ENCODE assay signal across 26 mouse cellular contexts in genomic region chr16:64211895-64212294, GRCm38 (mm10).
DNase-seq lines count a peak whose midpoint lies in the region; ATAC-seq and TF ChIP-seq lines count a peak whose summit lies in the region.
"Had no signal": no experiment of that assay in that cellular context is flagged by ENCODE, and none has a peak within 500 bp of the region (broad histone marks: within the 10 kb centered on the region; RNA-seq: fewer than 3 reads in every experiment).

No protein-coding gene starts in this region.

- H3K27ac ChIP-seq in lung, postnatal 0 days (ENCODE audit: low read length): no peak overlapping the region
- no peak overlapping the region for H3K27ac ChIP-seq in midbrain, embryonic 14.5 days (replicated peaks; ENCODE audit: low read depth, low read length)
- H3K27ac ChIP-seq: heart, embryonic 10.5 days; heart, embryonic 15.5 days; liver, embryonic 15.5 days; midbrain, embryonic 12.5 days; neural tube, embryonic 13.5 days had no signal

- 59% methylated on average over 1 of the region's 1 CpGs for WGBS in lung, postnatal 0 days
- 93% methylated on average over 1 of the region's 1 CpGs for WGBS in midbrain, embryonic 14.5 days

- no peaks in the 10 kb centered on the region for H3K9me3 ChIP-seq in lung, postnatal 0 days (ENCODE audit: low read length)
- no peaks in the 10 kb centered on the region for H3K9me3 ChIP-seq in midbrain, embryonic 14.5 days (ENCODE audit: control insufficient read depth, low read length)
- H3K9me3 ChIP-seq: heart, embryonic 10.5 days; heart, embryonic 15.5 days; liver, embryonic 15.5 days; midbrain, embryonic 12.5 days; neural tube, embryonic 13.5 days had no signal

- no peaks in the 10 kb centered on the region for H3K36me3 ChIP-seq in lung, postnatal 0 days (ENCODE audit: insufficient read depth, low read length)
- no peaks in the 10 kb centered on the region for H3K36me3 ChIP-seq in midbrain, embryonic 14.5 days (ENCODE audit: control insufficient read depth, insufficient read depth, low read length)
- H3K36me3 ChIP-seq: heart, embryonic 10.5 days; heart, embryonic 15.5 days; liver, embryonic 15.5 days; midbrain, embryonic 12.5 days; neural tube, embryonic 13.5 days had no signal

- no peak for ATAC-seq in lung, postnatal 0 days
- no peak for ATAC-seq in midbrain, embryonic 14.5 days (ENCODE audit: low FRiP score, low TSS enrichment)
- ATAC-seq: forebrain, embryonic 14.5 days; hindbrain, embryonic 16.5 days; Patski had no signal

- no peak overlapping the region for H3K9ac ChIP-seq in lung, postnatal 0 days (replicated peaks; ENCODE audit: low read depth)
- no peak overlapping the region for H3K9ac ChIP-seq in midbrain, embryonic 14.5 days (replicated peaks; ENCODE audit: low read length)
- H3K9ac ChIP-seq: heart, embryonic 15.5 days; liver, embryonic 15.5 days; midbrain, embryonic 12.5 days; neural tube, embryonic 13.5 days had no signal

- H3K4me3 ChIP-seq in lung, postnatal 0 days (ENCODE audit: low read depth, low read length): no peak overlapping the region
- no peak overlapping the region for H3K4me3 ChIP-seq in midbrain, embryonic 14.5 days (replicated peaks; ENCODE audit: low read depth, low read length)
- H3K4me3 ChIP-seq: heart, embryonic 10.5 days; heart, embryonic 15.5 days; liver, embryonic 15.5 days; megakaryocyte, embryonic 14.5 days; midbrain, embryonic 12.5 days; neural tube, embryonic 13.5 days had no signal

- H3K4me1 ChIP-seq in lung, postnatal 0 days (ENCODE audit: insufficient read depth, low read depth, low read length): no peaks in the 10 kb centered on the region
- no peaks in the 10 kb centered on the region for H3K4me1 ChIP-seq in midbrain, embryonic 14.5 days (ENCODE audit: control insufficient read depth, insufficient read depth, low read length)
- H3K4me1 ChIP-seq: heart, embryonic 10.5 days; heart, embryonic 15.5 days; liver, embryonic 15.5 days; megakaryocyte, embryonic 14.5 days; midbrain, embryonic 12.5 days; neural tube, embryonic 13.5 days had no signal

- no peak overlapping the region for H3K4me2 ChIP-seq in lung, postnatal 0 days (replicated peaks; ENCODE audit: low read depth, low read length)
- H3K4me2 ChIP-seq in midbrain, embryonic 14.5 days (ENCODE audit: low read length): no peak overlapping the region
- H3K4me2 ChIP-seq: heart, embryonic 15.5 days; liver, embryonic 15.5 days; midbrain, embryonic 12.5 days; neural tube, embryonic 13.5 days had no signal

- no peak for TF ChIP-seq CTCF in lung, postnatal 0 days (IDR thresholded peaks at IDR 0.05)

- no peaks in the 10 kb centered on the region for H3K27me3 ChIP-seq in lung, postnatal 0 days (replicated peaks; ENCODE audit: insufficient read depth, low read length)
- H3K27me3 ChIP-seq in midbrain, embryonic 14.5 days (ENCODE audit: control insufficient read depth, insufficient read depth, low read length): no peaks in the 10 kb centered on the region
- H3K27me3 ChIP-seq: heart, embryonic 15.5 days; liver, embryonic 15.5 days; megakaryocyte, embryonic 14.5 days; midbrain, embryonic 12.5 days; neural tube, embryonic 13.5 days; Patski had no signal

- DNase-seq in adrenal gland, postnatal 10 days: peak; percentile 29
- DNase-seq in adrenal gland, postnatal 25 days: no peak
- DNase-seq in kidney, postnatal 4 days: peak; percentile 3 to 5
- no peak for DNase-seq in kidney, adult 9 months
- peak; percentile 7 for DNase-seq in lung, postnatal 0 days (ENCODE audit: low spot score)
- DNase-seq in lung, postnatal 4 days: no peak
- no peak for DNase-seq in midbrain, embryonic 14.5 days
- DNase-seq: cerebellum, adult 2 months; cerebellum, postnatal 14 days; gastrocnemius, postnatal 25 days; heart, adult 11 months; kidney, adult 18-20 months; layer of hippocampus, postnatal 36 days; left cerebral cortex, postnatal 4 days; right cerebral cortex, postnatal 4 days; thymus, adult 2 months; thymus, postnatal 36 days had no signal

- no peak for TF ChIP-seq EP300 in lung, postnatal 0 days (IDR thresholded peaks at IDR 0.05)

Comparison
In these comparisons a context has a peak if more than half of its experiments do, and no peak if none do; other contexts are left out.
1. DNase-seq: peak in adrenal gland, postnatal 10 days (single experiment), kidney, postnatal 4 days (2 of 2) and lung, postnatal 0 days (single experiment); none in adrenal gland, postnatal 25 days (single experiment), kidney, adult 9 months (single experiment), lung, postnatal 4 days (0 of 2) and midbrain, embryonic 14.5 days (single experiment).